Mouse (Mus musculus) right cerebral cortex, postnatal 10 days (tissue): ENCODE measurements at regions not wholly inside any gene's neighbourhood (a gene's known extent, or its start where the extent isn't known, plus 50 kb on each side); places are given as distances from the start of the nearest gene placed in this dataset.
A peak's percentile ranks its signal among the peaks of the same experiment; 100 is the strongest.

ENCODE experiments used
- DNase-seq, 2 experiments: peaks; one replicate each; pipeline ENCODE4 v3.0.0; 2021; ENCODE audit warnings: low spot score in 2 of 2

- no peak for DNase-seq
These were observed 79.6 kb upstream of the Foxn3 start for GRCm38 (mm10) chr12:99643016-99643415.

- DNase-seq: no peak
These were observed 78.9 kb upstream of the Foxn3 start for GRCm38 (mm10) chr12:99642131-99642895.

- DNase-seq: peak; percentile 46 to 47
These were observed 77.9 kb upstream of the Foxn3 start for GRCm38 (mm10) chr12:99641278-99641677.

- DNase-seq: peak; percentile 56 to 59
These were observed 77.1 kb upstream of the Foxn3 start for GRCm38 (mm10) chr12:99640214-99641151.

GRCm38 (mm10) chr12:99639847-99640213 is 76.4 kb upstream of the Foxn3 start:
- peak; percentile 65 to 74 for DNase-seq

GRCm38 (mm10) chr12:99639118-99639517 is 75.7 kb upstream of the Foxn3 start:
- no peak for DNase-seq

GRCm38 (mm10) chr12:99637986-99638385 is 74.6 kb upstream of the Foxn3 start:
- DNase-seq: no peak

GRCm38 (mm10) chr12:99636234-99636633 is 72.9 kb upstream of the Foxn3 start:
- DNase-seq: peak in 1 of 2 experiments; percentile 14

- no peak for DNase-seq
These were observed 72.0 kb upstream of the Foxn3 start for GRCm38 (mm10) chr12:99635361-99635760.

GRCm38 (mm10) chr12:99634726-99635125 is 71.3 kb upstream of the Foxn3 start:
- no peak for DNase-seq

- DNase-seq: no peak
These were observed 70.3 kb upstream of the Foxn3 start for GRCm38 (mm10) chr12:99633678-99634077.

GRCm38 (mm10) chr12:99632988-99633387 is 69.6 kb upstream of the Foxn3 start:
- no peak for DNase-seq

GRCm38 (mm10) chr12:99629606-99630005 is 66.2 kb upstream of the Foxn3 start:
- no peak for DNase-seq

- DNase-seq: no peak
These were observed 65.0 kb upstream of the Foxn3 start for GRCm38 (mm10) chr12:99628421-99628820.

GRCm38 (mm10) chr12:99627898-99628231 is 64.5 kb upstream of the Foxn3 start:
- DNase-seq: peak; percentile 95 to 96

- DNase-seq: peak in 1 of 2 experiments; percentile 46
These were observed 64.0 kb upstream of the Foxn3 start for GRCm38 (mm10) chr12:99627201-99627897.

- DNase-seq: no peak
These were observed 62.8 kb upstream of the Foxn3 start for GRCm38 (mm10) chr12:99626147-99626546.

GRCm38 (mm10) chr12:99625094-99625493 is 61.7 kb upstream of the Foxn3 start:
- no peak for DNase-seq

- no peak for DNase-seq
These were observed 58.9 kb upstream of the Foxn3 start for GRCm38 (mm10) chr12:99622238-99622637.

- DNase-seq: no peak
These were observed 53.9 kb upstream of the Foxn3 start for GRCm38 (mm10) chr12:99617241-99617804.

GRCm38 (mm10) chr12:99614420-99614819 is 51.0 kb upstream of the Foxn3 start:
- no peak for DNase-seq
